Mouse (Mus musculus) heart, postnatal 0 days (tissue): Measurements from ENCODE around the gene Crtc2.

Experiments
- CTCF ChIP-seq: IDR thresholded peaks from 2 replicates; pipeline ENCODE4 v1.5.1; 2016; ENCODE audit warnings: antibody characterized with exemption, control low read depth, low read depth
- EP300 ChIP-seq: IDR thresholded peaks from 2 replicates; pipeline ENCODE4 v1.6.1; 2016; ENCODE audit warnings: antibody characterized with exemption, low read depth

GRCm38 (mm10) chr3:90272170-90272569, 18.2 kb downstream of the Crtc2 start:
- no peak for TF ChIP-seq CTCF
- TF ChIP-seq EP300, result no peak
